Mouse (Mus musculus): Measurements from ENCODE around the gene Aadat.
"Not testable (repeated sequence)": the region's sequence is repeated elsewhere in the genome, so short reads cannot be mapped to it uniquely, and the experiment has no call there.

The Aadat gene

DNA sequence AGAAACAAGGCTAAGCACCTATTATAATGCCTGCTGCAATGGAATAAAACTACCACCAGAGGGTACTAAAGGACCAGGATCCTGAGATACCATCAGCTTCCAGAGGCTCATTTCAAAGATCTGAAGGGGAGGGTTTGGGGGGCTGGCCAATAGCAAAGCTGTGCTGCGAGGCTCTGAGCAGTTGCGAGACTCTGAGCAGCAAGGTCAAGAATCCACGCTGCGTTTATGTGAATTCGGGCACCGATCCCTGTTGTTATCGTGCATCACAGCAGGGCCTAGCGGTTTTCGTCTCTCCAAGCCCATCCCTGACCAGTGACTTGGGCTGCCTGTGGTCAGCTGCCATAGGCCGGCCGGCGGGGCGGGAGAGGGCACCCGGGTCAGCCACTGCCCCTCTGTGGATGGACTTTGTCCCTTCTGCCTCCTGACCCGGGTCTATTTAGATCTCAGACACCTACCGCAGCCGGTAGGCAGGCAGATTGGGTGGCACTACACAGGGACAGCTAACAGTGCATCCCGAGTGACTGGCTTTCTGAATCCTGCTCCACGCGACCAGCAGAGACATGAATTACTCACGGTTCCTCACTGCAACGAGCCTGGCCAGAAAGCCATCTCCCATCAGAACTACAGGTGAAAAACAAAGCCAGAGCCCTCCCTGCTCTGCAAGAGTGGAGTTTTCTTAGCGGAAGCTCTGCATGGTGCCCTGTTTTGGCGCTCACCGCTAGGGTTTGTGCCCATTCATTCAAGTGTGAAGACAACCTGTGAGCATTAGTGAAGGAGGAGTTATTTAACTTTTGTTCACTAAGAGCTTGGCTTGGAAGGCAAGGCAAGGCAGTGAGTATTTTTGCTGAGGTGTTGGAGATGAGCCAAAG is at the start of gene Aadat:
TSS of gene Aadat (plus strand) at position 280 of the 869 bp plus-strand sequence.
- DNase-seq (ENCODE audit: low read depth): peak; percentile 57

DNA sequence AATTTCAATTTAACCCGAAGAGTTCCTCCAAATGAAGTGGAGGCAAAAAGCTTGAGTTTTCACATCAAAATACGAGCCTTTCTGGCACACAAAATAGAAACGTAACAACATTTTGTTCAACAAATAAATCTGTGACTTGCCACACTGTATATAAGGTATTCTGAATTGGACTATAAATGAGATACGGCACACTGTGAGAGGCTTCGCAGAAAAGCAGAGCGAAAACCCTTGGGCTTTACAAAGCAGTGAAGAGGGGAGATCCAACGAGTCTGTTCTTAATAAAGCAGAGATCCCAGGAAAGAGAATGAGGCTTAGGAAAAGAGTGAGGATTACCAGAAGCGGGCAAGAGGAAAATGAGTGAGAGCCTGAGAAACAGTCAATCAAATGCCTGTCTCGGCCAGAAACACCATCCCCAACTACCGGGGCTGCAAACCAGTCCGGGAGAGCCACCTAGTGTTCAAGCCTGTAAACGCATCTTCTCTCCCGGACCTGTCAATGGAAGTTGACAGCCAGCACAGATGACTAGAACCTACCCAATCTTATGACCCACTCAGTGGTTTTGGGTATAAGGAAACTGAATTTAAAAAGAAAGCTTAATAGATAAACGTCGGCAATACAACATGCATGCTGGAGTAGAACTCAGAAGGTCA is 38.9 kb upstream of the Aadat start:
- DNase-seq (ENCODE audit: low read depth): peak; percentile 60

DNA sequence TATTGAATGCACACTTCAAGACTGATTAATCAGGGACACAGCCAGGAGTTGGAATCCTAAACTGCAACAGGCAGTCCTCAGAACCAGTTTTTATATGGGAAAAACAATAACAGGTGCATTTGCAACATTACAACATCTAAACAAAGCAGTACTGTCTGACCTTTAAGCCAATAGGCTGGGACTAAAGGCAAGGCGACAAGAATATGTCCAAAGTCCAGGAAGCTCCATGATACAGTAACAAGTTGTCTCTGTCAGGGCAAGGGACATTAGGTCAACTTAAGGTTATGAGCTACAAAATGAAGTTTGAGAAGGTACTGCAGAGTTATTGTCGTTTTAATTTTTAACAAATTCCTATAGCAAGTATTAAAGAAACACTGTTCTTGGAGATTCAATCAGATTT is 15.6 kb upstream of the Aadat start:
- DNase-seq (ENCODE audit: low read depth): no peak

DNA sequence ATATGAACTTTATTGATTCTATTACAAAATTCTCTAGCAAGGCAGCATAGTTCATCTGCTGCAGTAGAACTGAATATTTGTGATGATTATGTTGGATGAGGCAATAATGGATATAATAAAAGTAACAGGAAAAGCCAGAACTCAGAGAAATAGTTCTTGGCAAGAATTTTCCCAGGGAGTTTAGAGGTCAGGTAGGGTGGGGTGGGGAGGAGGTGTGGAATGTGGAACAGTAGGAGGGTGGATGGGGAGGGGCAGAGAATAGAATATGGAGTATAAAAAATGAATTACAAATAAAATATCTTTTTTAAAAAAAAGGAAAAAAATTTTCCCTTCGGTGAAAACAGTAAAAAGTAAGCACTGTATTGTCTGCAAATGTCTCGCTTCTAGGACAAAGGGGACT is 13.9 kb upstream of the Aadat start:
- DNase-seq (ENCODE audit: low read depth): no peak

DNA sequence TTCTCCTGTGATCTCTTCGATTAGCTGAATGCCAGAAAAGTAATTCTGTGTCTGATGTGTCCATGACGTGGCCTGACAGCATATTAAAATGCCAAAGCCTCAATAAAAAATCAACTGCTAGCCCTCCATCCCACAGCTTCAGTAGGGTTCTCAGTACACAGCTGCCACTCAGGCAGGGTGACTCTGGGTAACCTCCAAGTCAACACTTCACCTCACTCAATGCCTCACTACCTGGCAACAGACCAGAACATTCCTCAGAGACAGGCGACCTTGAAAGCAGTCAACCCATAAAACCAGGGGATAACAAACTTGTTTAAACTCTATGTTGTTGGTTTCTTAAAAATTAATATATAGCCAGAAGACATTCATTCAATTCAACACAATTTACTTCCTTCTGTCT is 13.3 kb upstream of the Aadat start:
- no peak for DNase-seq (ENCODE audit: low read depth)

DNA sequence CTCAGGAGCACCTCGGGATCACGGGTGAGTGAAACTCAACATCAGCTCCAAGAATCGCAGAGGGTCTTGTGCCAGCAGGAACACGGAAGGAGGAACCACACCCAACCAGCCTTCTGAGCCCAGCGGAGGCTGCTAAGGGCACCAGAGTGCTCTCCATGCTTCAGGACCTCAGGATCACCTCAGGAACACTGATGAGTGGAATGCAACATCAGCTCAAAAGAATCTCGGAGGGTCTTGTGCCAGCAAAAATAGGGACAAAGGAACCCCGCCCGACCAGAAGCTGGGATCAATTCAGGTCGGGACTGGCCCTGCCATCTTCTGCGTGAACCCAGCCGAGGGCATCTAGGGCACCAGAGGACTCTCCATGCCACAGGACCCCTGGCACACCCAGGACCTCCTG is 11.1 kb upstream of the Aadat start:
- no peak for DNase-seq (ENCODE audit: low read depth)

DNA sequence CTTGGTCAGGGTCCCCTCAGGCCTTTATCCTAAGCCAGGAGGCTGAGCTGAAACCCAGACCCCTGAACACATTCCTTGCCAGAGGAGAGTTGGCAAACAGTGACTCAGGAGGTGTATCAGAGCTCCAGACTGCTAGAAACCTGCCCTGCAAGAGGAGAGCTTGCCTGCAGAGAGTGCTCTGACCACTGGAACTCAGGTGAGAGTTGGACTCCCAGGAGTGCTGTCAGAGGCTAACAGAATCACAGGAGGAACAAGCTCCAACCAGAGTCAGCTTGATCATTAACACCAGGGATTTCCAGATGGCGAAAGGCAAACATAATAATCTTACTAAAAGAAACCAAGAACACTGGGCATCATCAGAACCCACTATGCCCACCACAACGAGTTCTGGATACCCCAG is 10.7 kb upstream of the Aadat start:
- DNase-seq (ENCODE audit: low read depth): not testable (repeated sequence)

DNA sequence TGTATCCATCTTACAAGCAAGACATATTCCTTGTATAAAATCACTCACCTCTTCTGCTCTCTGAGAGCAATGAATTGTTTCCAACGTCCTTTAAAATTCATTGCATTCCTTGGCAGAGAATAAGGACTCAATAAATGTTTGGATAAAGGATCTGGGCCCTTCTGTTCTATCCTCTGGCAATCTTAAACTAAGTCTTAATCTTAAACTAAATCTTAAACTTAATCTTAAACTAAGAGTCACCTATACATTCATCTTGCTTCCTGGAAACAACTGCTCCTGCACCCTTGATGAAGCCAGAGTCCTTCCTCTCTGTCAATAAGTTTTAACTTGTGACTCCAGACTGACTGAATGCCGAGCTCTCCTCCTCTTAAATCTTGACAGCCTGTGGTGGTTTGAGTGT is 2.6 kb upstream of the Aadat start, which contains the start of gene Gm10283:
TSS of gene Gm10283 (minus strand) at position 101 of the 400 bp plus-strand sequence.
- DNase-seq (ENCODE audit: low read depth): no peak

DNA sequence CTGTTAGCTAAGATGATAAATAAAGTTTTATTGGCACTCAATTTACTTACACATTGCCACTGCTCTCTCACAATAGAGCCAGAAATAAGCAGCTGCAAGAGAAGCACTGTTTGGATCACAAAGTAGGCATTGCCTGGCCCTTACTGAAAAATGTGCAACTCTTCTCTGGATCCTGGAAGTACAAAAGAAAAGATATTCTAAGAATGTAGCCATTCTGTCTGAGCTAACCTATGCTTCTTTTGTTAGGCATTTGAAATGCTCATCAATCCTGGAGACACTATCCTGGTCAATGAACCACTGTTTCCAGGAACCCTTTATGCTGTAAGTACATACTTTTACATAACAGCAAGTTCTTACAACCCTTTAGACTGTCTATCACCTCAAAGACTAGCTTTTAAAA is 12.6 kb downstream of the Aadat start:
- no peak for DNase-seq (ENCODE audit: low read depth)

DNA sequence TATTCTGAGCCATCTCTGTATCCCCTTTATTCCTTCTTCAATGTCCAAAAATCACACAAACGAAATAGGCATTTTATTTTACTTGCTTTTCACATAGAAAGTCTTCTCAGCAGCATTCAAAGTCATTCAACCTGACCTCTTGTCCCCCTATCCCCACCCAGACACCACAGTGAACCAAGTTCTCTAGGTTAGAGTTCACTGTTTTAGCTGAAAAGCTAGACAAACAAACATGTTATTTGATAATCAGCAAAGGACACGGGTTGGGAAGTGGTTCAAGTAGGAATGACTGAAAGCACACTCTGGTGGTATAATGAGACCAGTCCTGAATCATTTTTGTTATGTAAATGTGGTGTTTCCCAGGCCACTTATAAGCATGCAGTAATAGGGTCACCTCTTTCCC is 29.2 kb downstream of the Aadat start:
- DNase-seq (ENCODE audit: low read depth): no peak

DNA sequence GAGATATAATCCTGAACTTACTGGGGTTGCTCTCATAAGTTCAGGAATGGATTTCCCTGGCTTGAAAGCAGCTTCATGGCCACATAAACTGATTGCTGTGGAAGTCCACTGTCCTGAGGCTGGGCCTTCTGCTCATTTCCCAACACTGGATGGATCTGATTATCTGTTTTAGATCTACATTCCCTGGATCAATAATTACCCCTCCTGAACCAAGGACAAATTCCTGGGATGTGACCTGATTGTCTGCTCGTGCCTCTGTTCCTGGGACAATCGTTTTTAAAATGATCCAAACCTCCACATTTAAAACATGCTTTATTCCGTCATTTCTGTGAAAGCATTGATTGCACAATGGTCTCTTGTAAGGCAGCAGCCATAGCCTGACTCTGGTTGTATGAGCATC is 61.1 kb downstream of the Aadat start:
- DNase-seq (ENCODE audit: low read depth): no peak

DNA sequence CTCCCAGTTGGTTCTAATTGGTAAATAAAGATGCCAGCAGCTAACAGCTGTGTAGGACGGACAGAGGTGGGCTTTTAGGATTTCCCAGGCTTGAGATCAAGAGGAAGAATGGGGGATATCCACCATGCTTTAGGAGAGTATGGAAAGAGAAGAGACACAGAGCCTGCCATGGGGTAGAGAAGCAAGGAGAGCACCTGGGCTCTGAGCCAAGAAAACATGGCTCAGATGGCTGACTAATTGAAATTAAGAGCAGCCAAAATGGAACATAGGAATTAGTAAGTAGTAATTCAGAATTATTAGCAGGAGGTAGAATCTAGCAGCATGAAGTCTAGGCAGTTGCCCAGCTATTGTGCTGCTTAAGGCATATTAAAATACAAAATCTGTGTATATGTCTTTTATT is 71.5 kb downstream of the Aadat start:
- no peak for DNase-seq (ENCODE audit: low read depth)

DNA sequence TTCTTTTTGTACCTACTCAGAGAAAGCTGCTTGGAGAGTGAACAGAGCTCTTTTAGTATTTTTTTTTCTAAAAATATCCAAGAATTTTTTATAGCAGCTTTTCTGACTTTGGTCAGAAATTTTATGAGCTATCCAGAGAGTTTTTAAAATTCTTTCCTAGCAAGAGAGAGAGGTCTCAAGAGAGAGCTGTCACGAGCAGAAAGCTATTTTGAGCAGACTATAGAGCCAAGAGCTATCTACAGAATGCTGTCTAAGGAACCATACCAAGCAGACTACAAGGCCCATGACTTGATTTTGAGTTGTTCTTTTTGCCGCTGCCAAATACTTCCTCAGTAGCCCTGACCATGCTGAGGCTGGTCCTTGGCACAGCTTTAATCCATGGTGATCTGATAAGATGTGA is 77.6 kb downstream of the Aadat start:
- no peak for DNase-seq (ENCODE audit: low read depth)

DNA sequence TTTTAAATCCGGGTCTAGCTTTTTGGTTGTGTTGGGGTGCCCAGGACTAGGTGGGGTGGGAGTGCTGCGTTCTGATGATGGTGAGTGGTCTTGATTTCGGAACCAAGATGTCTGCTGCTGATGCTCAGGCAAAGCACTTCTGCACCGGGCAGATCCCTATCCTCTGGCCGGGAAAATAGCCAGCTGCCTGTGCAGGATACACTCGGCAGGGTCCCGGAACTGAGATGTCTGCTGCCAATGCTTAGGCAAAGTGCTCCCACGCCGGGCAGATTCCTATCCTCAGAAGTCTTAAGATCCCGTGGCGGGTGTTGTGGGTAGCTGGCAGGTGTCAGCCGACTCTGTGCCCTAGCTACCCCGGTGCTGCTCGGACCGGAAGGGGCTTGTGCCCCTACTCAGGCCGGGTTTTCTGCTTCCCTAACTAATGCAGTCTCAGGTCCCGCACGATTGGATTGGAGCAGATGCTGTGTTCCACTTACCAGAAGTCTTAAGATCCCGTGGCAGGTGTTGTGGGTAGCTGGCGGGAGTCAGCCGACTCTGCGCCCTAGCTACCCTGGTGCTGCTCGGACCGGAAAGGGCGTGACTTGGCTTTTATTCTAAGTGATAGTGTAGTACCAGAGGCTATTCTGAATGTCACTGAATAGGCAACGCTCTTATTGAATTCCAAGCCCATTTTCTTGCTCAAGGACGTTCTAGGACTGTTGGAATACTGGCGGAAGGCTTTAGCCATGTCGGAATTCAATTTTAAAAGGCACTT is 85.8 kb downstream of the Aadat start:
- not testable (repeated sequence) for DNase-seq (ENCODE audit: low read depth)

DNA sequence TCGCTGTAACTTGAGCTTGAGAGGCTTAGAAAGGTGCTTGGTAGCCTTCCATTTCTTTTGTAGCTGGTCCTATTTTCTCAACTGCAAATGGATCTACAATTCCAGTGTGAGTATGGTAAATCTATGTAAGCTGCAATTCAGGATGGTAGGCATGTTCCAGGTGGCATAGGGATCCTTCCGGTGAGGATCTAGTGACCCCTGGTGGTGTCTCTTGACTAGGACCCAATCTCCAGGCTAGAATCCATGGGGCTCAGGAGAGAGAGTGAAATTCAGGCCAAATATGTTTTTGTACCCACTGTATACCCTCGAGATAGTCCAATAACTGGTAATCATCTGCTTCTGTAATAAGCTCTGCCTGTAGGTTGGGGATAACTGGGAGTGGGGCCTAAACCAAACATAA is 89.0 kb downstream of the Aadat start:
- peak; percentile 24 for DNase-seq (ENCODE audit: low read depth)

All from 416B (cell line).